ENCODE assay signal across 9 mouse cellular contexts in the genomic region with DNA sequence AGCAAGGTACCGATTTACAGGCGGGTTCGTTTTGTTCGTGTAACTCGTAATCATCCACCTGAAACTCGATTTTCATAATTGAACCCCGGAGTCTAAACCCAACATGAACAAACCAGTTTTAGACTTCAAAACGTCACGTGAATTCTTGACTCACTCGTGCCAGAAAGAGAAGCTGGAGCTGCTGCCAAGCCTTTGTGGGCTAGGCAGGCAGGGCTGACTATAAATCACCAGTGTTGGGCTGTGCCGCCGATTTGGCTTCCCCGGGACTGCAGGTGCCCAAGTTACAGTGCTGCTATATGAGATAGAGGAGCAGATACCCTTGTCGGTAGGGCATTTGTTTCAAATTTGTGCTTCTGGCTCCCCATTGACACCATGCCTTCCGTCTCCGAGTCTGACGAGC. TPM values are rescaled to one million over a fixed set of nuclear protein-coding genes. Genes with fewer than 3 reads are reported as not detected.
DNase-seq lines count a peak whose midpoint lies in the region; ATAC-seq and TF ChIP-seq lines count a peak whose summit lies in the region.
"Had no signal": no experiment of that assay in that cellular context is flagged by ENCODE, and none has a peak within 500 bp of the region (broad histone marks: within the 10 kb centered on the region; RNA-seq: fewer than 3 reads in every experiment).

A gene (plus strand): TSS at position 195 of the 400 bp plus-strand sequence.

- CTCF ChIA-PET in Patski (lab: Charles Lee) = no interaction called here

- H3K36me3 ChIP-seq in liver, postnatal 0 days (replicated peaks; ENCODE audit: insufficient read depth, low read length) = no peaks in the 10 kb centered on the region

- H3K27me3 ChIP-seq in Patski = peaks cover 7% of the 10 kb centered on the region
- H3K27me3 ChIP-seq in liver, postnatal 0 days (ENCODE audit: insufficient read depth, low read length) = no peaks in the 10 kb centered on the region

- no peak within 1 kb of the TSS for H3K9ac ChIP-seq in liver, postnatal 0 days (replicated peaks)

- no peak for ATAC-seq in Patski
- ATAC-seq in megakaryocyte-erythroid progenitor cell, adult 5-6 weeks (replicated peaks; ENCODE audit: low FRiP score, low TSS enrichment, poor library complexity, severe bottlenecking) = peak; percentile 82
- no peak for ATAC-seq in liver, postnatal 0 days

- WGBS in liver, postnatal 0 days (ENCODE audit: insufficient replicate concordance) = 59% methylated on average over 17 of the region's 17 CpGs

- TF ChIP-seq EP300 in liver, postnatal 0 days (IDR thresholded peaks at IDR 0.05; ENCODE audit: low read depth) = no peak

- TF ChIP-seq CTCF in Patski (IDR thresholded peaks at IDR 0.05) = no peak
- no peak for TF ChIP-seq CTCF in liver, postnatal 0 days (IDR thresholded peaks at IDR 0.05; ENCODE audit: low read depth)

- H3K9me3 ChIP-seq in liver, postnatal 0 days (ENCODE audit: low read length) = no peaks in the 10 kb centered on the region

- peak; percentile 10 for DNase-seq in Patski (ENCODE audit: low read depth, low spot score)
- peak; percentile 76 for DNase-seq in adrenal gland, postnatal 10 days
- DNase-seq in kidney, postnatal 25 days = peak; percentile 38 to 64
- DNase-seq in liver, postnatal 0 days = no peak
- no peak for DNase-seq in Muller cell, postnatal 12 days (ENCODE audit: inconsistent ontology term)
- DNase-seq in gastrocnemius, postnatal 25 days = no peak
- no peak for DNase-seq in cerebellum, postnatal 25 days

- 0 out of 2 replicates have a peak, but pooled peaks cover 3% of the 10 kb centered on the region for H3K4me1 ChIP-seq in liver, postnatal 0 days (ENCODE audit: insufficient read depth)

- no peak within 1 kb of the TSS for H3K27ac ChIP-seq in liver, postnatal 0 days (ENCODE audit: low read depth)

- POLR2A ChIA-PET in Patski (lab: Charles Lee) = no interaction called here

- in situ Hi-C loops in Patski (cut with MboI; ENCODE audit: low pct_unique_long_range_greater_than_20kb) = no loop called here

- no peak within 1 kb of the TSS for H3K4me2 ChIP-seq in liver, postnatal 0 days (ENCODE audit: low read depth, low read length)
- H3K4me2 ChIP-seq: heart, embryonic 11.5 days had no signal

- H3K4me3 ChIP-seq in liver, postnatal 0 days (ENCODE audit: low read depth, low read length) = no peak within 1 kb of the TSS

RNA-seq across cellular contexts. Expression of the gene that starts here (rescaled TPM):
- polyA plus RNA-seq in Patski (2021) = not detected
- total RNA-seq in adrenal gland, postnatal 10 days (2021) = under 1 TPM; 0.06 to 0.15 TPM
- total RNA-seq in megakaryocyte-erythroid progenitor cell, adult 5-6 weeks (2014; fragmentation: Nextera tagmentation) = 0.42 TPM in 1 of 2 replicates, not detected in the other
- not detected in 2 replicates for total RNA-seq in megakaryocyte-erythroid progenitor cell, adult 5-6 weeks (2017)
- polyA plus RNA-seq in liver, postnatal 0 days (2015; fragmentation: Nextera tagmentation; extraction: Ambion mirVana) = not detected in 2 replicates
- total RNA-seq in gastrocnemius, postnatal 25 days (2021) = not detected

Comparison
In these comparisons a context has a peak if more than half of its experiments do, and no peak if none do; other contexts are left out.
1. Peak in DNase-seq in Patski; RNA of the gene not detected or under 1 TPM.
2. Peak in DNase-seq in adrenal gland, postnatal 10 days; RNA of the gene not detected or under 1 TPM.
3. Peak in ATAC-seq in megakaryocyte-erythroid progenitor cell, adult 5-6 weeks; RNA of the gene not detected or under 1 TPM.
4. DNase-seq: peak in kidney, postnatal 25 days (2 of 2); none in liver, postnatal 0 days (single experiment), Muller cell, postnatal 12 days (single experiment), gastrocnemius, postnatal 25 days (single experiment) and cerebellum, postnatal 25 days (0 of 2).